Mouse (Mus musculus) embryonic stem cell, embryonic (primary cell): ENCODE results near the gene Tbc1d14.

Source experiments
- CTCF ChIA-PET, 4 experiments: fragments of 300-600 bp in 2 of 4; fragments of 350-600 bp in 2 of 4; sonication (Branson Sonifier 250); formaldehyde crosslinking; loops; one replicate each; lab custom pipeline; 2022; ENCODE audit warnings: inconsistent platforms in 2 of 4; lab: Charles Lee
- POLR2A ChIA-PET, 4 experiments: fragments of 300-600 bp in 2 of 4; fragments of 350-600 bp in 2 of 4; sonication (Branson Sonifier 250); formaldehyde crosslinking; loops; one replicate each; lab custom pipeline; 2022; ENCODE audit warnings: antibody characterized with exemption in 4 of 4, inconsistent platforms in 1 of 4; lab: Charles Lee

Gene Tbc1d14

DNA sequence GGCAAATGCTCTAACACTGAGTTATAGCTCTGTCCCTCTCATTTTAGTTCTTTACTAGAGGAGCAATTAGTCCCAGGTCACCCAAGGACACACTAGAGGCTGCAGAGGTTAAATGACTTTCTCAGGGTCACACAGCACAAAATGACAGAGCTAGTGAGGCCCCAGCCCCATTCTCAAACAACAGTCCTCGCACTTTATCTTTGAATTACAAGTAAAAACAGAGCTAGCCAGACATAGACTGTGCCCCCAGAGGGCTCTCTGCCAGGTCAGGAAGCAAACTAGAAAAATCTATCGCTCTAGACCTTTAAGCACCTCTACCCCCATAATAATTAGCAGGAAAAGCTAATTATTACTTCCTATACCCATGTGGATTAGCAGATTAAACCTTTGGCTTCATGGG lies 25.4 kb downstream of the Tbc1d14 start:
- ChIA-PET CTCF (interaction anchor here in 2 of 4 experiments (0.9 to 1.2 kb wide), 3 partner anchors 9 to 29 kb away, joined by 3 to 4 read pairs (median 4); no protein-coding TSS in a partner anchor), POLR2A (interaction anchor here in 2 of 4 experiments (0.6 to 3.6 kb wide), 14 partner anchors 10 to 462 kb away, joined by 3 to 18 read pairs (median 4); partner anchors contain the start of gene Grpel1 (in 1 of the 2))

- CTCF ChIA-PET = no interaction called here
- POLR2A ChIA-PET = interaction anchor here in 2 of 4 experiments (0.8 to 3.3 kb wide), 8 partner anchors 8 to 34 kb away, joined by 3 to 15 read pairs (median 4); no protein-coding TSS in a partner anchor
These were observed 28.5 kb downstream of the Tbc1d14 start for GRCm38 (mm10) chr5:36564530-36564929.

GRCm38 (mm10) chr5:36563741-36564140 lies 29.3 kb downstream of the Tbc1d14 start:
- ChIA-PET CTCF (no interaction called here), POLR2A (interaction anchor here in 2 of 4 experiments (0.8 to 3.3 kb wide), 6 partner anchors 9 to 33 kb away, joined by 3 to 15 read pairs (median 6); no protein-coding TSS in a partner anchor)

DNA sequence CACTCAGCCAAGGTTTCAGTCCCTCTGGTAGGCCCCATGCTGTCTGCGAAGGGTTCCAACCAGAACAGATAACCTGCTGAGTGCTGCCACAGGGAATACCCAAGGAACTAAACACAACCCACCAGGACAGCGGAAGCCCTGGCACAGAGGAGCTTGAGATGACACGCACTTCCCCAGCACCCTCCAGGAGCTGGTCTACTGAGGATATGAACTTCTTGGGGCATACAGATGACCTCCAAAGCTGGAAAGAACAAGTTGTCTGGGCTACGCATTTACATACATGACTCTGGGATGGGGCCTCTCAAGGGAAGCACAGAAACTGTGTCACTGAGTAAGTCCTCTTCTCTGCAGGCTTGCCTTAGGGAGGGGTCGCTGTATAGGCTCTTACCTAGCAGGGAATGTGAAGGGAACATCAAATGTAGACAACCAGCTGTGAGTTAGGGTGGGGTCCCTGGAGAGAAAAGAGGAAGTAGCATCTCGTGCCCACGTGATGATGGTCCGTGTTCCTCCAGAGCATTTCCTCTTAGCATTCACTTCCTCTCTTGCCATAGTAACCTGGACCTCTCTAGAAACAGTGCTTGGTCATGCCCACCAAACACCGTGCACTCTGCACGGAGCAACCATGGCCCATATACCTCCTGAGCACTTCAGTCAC lies 30.2 kb downstream of the Tbc1d14 start:
- ChIA-PET POLR2A (interaction anchor here in 3 of 4 experiments (0.5 to 3.3 kb wide), 17 partner anchors 9 to 97 kb away, joined by 3 to 15 read pairs (median 4); no protein-coding TSS in a partner anchor), CTCF (interaction anchor here in 1 of 4 experiments (0.6 kb wide), 1 partner anchor 11 kb away, joined by 3 read pairs; no protein-coding TSS in a partner anchor)

DNA sequence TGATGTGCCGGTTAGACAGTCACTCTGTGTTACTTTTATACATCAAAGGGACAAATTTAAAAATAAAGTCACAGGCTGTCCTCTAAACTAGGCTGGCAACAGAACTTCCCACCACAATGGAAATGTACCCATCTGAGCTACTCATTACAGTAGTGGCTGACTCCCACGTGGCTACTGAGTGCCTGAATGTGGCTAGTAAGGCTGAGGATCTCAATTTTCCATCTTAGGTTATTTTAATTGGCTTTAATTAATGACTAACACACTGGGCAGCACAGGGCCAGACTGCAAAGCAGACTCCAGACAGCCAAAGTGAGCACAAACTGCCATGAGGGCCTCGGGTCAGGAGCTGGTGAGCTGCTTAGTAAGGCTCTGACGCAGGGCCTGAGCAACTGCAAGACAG lies 31.6 kb downstream of the Tbc1d14 start:
- ChIA-PET CTCF (interaction anchor here in 1 of 4 experiments (1.0 kb wide), 1 partner anchor 165 kb away, joined by 3 read pairs; no protein-coding TSS in a partner anchor), POLR2A (interaction anchor here in 2 of 4 experiments (0.6 to 2.3 kb wide), 5 partner anchors 10 to 96 kb away, joined by 3 to 9 read pairs (median 4); no protein-coding TSS in a partner anchor)

DNA sequence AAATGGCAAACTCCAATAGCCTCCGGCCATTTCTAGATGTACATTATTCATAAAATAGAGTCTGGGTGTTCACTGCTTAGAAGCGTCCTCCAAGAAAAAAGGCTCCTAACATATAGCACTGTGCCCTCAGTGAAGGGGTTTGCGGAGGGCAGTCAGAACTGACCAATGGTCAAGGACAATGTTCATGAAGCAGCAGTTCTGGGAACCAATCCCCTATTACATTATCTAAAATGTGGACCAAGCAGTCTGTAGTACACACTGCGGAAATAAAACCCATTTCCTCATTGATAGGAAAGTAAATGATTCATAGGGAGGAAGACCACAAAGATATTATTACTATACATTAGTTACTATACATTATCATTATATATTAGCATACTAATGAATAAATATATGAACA lies 32.6 kb downstream of the Tbc1d14 start:
- ChIA-PET POLR2A (interaction anchor here in 1 of 4 experiments (1.5 to 1.6 kb wide), 2 partner anchors 12 to 21 kb away, joined by 4 to 6 read pairs; no protein-coding TSS in a partner anchor), CTCF (no interaction called here)

DNA sequence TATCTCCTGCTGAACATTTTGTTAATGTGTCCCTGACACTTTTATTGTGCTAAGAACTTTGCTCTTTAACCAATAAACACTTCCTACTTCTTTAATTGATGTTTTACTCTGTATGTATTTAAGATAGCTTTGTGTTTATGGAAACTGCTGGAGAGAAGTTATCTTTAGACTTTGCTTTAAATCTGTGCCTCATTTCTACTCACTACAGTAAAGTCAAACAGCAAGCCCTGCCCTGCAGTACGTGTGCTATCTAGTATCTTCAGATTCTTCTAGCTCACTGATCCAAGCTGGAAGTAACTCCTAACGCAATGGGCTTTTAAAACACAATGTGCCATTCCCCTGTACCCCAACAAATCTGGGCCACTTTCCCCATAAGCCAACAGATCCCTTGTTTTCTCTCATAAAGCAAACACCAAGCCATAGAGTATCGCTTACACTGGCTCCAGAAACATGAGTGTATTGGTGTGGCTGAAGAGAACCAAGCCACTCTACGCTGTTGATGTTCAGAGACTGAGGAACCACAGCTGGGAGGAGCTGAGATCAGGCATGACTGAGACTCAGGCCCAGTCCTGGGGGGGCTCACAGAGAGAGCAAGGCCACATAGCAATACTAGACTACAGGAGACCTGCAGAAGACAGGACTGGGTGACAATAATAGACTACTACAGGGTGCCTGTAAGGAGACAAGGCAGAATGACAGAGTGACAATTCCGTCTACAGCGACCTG lies 33.4 kb downstream of the Tbc1d14 start:
- ChIA-PET POLR2A (interaction anchor here in 2 of 4 experiments (0.6 to 1.6 kb wide), 4 partner anchors 22 to 241 kb away, joined by 3 to 6 read pairs (median 3); partner anchors contain the start of gene Grpel1 (in 1 of the 2)), CTCF (interaction anchor here in 2 of 4 experiments (0.5 to 1.5 kb wide), 2 partner anchors 8 to 121 kb away, joined by 3 to 4 read pairs; no protein-coding TSS in a partner anchor)

DNA sequence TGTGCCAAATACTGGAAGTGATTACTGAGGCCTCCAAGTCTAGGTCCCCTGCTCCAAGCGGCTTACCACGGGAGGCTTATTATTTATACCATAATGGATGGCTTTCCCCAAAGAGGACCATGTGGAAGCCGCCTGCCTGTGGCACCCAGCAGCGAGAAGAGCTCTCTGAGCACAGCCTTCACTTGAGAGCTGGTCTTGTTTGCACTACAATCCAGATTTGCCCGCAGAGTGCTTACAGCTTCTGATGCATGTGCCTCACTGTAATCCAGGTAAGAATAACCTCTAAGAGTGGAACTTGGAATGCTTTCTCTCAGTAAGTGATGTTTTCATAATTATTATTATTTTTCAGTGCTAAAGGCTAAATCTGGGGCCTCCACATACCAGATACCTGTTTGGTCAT lies 34.0 kb downstream of the Tbc1d14 start:
- ChIA-PET POLR2A (interaction anchor here in 2 of 4 experiments (0.6 to 1.6 kb wide), 4 partner anchors 23 to 242 kb away, joined by 3 to 6 read pairs (median 3); partner anchors contain the start of gene Grpel1 (in 1 of the 2)), CTCF (interaction anchor here in 1 of 4 experiments (1.5 kb wide), 1 partner anchor 9 kb away, joined by 4 read pairs; no protein-coding TSS in a partner anchor)

- CTCF ChIA-PET = interaction anchor here in 1 of 4 experiments (1.5 kb wide), 1 partner anchor 9 kb away, joined by 4 read pairs; no protein-coding TSS in a partner anchor
- POLR2A ChIA-PET = interaction anchor here in 3 of 4 experiments (1.2 to 2.4 kb wide), 3 partner anchors 23 to 93 kb away, joined by 3 to 9 read pairs (median 4); partner anchors contain the start of gene Grpel1 (in 1 of the 3)
These were observed 34.5 kb downstream of the Tbc1d14 start for GRCm38 (mm10) chr5:36558526-36558925.

- CTCF ChIA-PET = interaction anchor here in 1 of 4 experiments (1.5 kb wide), 1 partner anchor 10 kb away, joined by 4 read pairs; no protein-coding TSS in a partner anchor
These were observed 35.3 kb downstream of the Tbc1d14 start for GRCm38 (mm10) chr5:36557584-36558308.

GRCm38 (mm10) chr5:36556906-36557305 lies 36.2 kb downstream of the Tbc1d14 start:
- POLR2A ChIA-PET = interaction anchor here in 3 of 4 experiments (0.6 to 2.4 kb wide), 12 partner anchors 10 to 92 kb away, joined by 3 to 17 read pairs (median 4); partner anchors contain the start of genes Grpel1 (in 1 of the 3) and Tbc1d14 (in 1 of the 3)
- CTCF ChIA-PET = interaction anchor here in 2 of 4 experiments (0.6 to 0.7 kb wide), 3 partner anchors 91 to 350 kb away, joined by 3 to 9 read pairs (median 4); no protein-coding TSS in a partner anchor

More at GRCm38 (mm10) chr5:36557584-36558308, 35.3 kb downstream of the Tbc1d14 start:
- POLR2A ChIA-PET = interaction anchor here in 3 of 4 experiments (0.9 to 2.4 kb wide), 8 partner anchors 9 to 93 kb away, joined by 3 to 17 read pairs (median 4); partner anchors contain the start of gene Grpel1 (in 1 of the 3)

DNA sequence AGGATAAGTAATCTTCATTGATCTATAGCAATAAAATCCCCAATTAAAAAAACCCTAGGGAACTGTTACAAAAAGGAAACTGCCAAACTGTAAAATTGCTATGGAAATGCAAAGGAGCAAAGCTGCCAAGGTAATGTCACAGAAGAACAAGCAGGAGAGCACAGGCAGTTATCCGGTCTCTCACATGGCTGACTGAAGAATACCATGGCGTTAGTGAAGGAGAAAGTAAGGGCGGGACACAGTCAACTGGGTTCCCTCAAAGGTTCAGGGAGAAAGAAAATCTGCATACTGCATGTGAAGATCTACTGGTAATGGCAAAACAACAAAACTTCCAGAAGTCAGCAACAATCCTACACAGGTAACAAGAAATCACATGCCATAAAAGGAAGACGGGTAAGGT lies 36.8 kb downstream of the Tbc1d14 start:
- POLR2A ChIA-PET = interaction anchor here in 3 of 4 experiments (0.7 to 3.5 kb wide), 9 partner anchors 10 to 91 kb away, joined by 3 to 17 read pairs (median 5); partner anchors contain the start of genes Grpel1 (in 1 of the 3), Tada2b (in 1 of the 3) and Tbc1d14 (in 1 of the 3)
- CTCF ChIA-PET = interaction anchor here in 1 of 4 experiments (1.5 kb wide), 1 partner anchor 11 kb away, joined by 3 read pairs; no protein-coding TSS in a partner anchor

DNA sequence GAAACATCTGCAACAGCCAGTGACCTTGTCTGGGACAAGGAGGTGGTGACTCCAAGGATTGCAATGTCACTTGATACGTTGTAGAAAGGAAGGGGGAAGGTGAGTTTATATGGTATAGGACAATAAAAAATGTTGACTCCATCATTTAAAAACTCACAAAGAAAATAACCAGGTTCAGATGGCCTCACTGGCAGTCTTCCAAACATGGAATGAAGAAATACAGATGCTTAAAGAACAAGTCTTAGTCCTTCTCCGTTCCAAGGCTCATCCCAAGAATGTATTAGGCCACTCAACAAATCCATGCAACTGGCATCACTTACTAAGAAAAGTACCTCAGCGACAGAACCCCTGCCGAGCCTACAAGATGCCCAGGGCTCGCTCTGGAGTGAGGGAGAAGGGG lies 38.6 kb downstream of the Tbc1d14 start:
- ChIA-PET CTCF (no interaction called here), POLR2A (interaction anchor here in 3 of 4 experiments (0.9 to 3.5 kb wide), 12 partner anchors 8 to 443 kb away, joined by 3 to 12 read pairs (median 4); no protein-coding TSS in a partner anchor)

DNA sequence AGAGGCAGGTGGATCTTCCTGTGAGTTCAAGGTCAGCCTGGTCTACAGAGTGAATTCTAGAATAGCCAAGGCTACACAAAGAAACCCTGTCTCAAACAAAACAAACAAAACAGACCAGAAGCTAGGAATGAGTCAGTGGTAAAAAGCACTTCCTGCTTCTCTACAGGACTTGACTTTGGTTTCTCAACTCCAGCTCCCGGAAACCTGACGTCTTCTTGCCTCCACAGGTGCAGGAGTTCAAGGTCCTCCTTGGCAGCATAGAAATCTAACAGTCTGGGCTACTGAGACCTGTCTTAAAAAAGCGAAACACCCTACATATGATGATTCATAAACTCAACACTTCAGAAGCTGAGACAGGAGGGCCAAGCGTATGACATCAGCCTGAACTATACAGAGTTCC lies 39.2 kb downstream of the Tbc1d14 start:
- CTCF ChIA-PET = no interaction called here
- POLR2A ChIA-PET = interaction anchor here (0.7 to 3.5 kb wide), 12 partner anchors 8 to 444 kb away, joined by 3 to 12 read pairs (median 4); no protein-coding TSS in a partner anchor

DNA sequence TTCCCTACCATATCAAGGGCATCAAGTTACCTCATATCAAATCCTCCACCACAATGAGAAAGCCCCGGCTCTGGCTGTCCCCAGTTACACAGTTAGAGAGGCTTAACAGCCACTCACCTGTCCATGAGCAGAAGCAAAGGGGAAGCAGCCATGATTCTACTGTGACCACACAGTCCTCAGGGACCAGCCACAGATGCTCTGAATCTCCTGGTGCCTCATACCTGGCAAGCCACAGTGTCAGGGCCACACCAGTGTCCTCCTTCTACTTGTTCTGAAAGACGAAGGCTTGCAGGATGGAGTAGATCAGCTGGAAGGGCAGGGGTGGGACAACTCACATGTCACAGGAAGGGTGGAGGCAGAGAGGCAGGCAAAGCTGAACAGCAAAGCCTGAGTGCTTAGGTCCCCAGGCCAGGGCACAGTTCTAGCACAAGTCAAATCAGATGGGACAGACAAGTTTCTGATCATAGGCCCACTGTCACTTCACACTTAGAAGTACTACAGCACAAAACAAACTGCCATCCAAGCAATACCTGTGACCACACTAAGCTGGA lies 39.9 kb downstream of the Tbc1d14 start:
- ChIA-PET CTCF (interaction anchor here in 1 of 4 experiments (0.6 kb wide), 1 partner anchor 793 kb away, joined by 6 read pairs; no protein-coding TSS in a partner anchor), POLR2A (interaction anchor here (0.7 to 3.5 kb wide), 11 partner anchors 8 to 445 kb away, joined by 3 to 12 read pairs (median 4); no protein-coding TSS in a partner anchor)

GRCm38 (mm10) chr5:36552391-36552790 lies 40.7 kb downstream of the Tbc1d14 start:
- ChIA-PET CTCF (no interaction called here), POLR2A (interaction anchor here in 2 of 4 experiments (0.9 to 2.6 kb wide), 2 partner anchors 11 to 30 kb away, joined by 3 to 8 read pairs; no protein-coding TSS in a partner anchor)
